Mouse (Mus musculus): Measurements from ENCODE around the gene Fgfr2. TPM values are rescaled to one million over a fixed set of nuclear protein-coding genes. Genes with fewer than 3 reads are reported as not detected.
"Not testable (repeated sequence)": the region's sequence is repeated elsewhere in the genome, so short reads cannot be mapped to it uniquely, and the experiment has no call there.

Gene Fgfr2
- total RNA-seq, 2 experiments from 2014 or later: 35.8 to 40.8 TPM

GRCm38 (mm10) chr7:131187996-131188395, 1935.2 kb downstream of the Fgfr2 start:
- intact Hi-C loops (cut with DNase I): no loop called here
- no peak for DNase-seq

- no peak for DNase-seq
- intact Hi-C loops (cut with DNase I): no loop called here
Measured at GRCm38 (mm10) chr7:131187047-131187446, 1936.1 kb downstream of the Fgfr2 start.

GRCm38 (mm10) chr7:131184339-131184738, 1938.8 kb downstream of the Fgfr2 start:
- DNase-seq: no peak
- intact Hi-C loops (cut with DNase I): no loop called here

- DNase-seq: peak; percentile 54
- intact Hi-C loops (cut with DNase I): no loop called here
Measured at GRCm38 (mm10) chr7:131182685-131183084, 1940.5 kb downstream of the Fgfr2 start.

- DNase-seq: peak; percentile 23
- intact Hi-C loops (cut with DNase I): no loop called here
Measured at GRCm38 (mm10) chr7:131174121-131174520, 1949.0 kb downstream of the Fgfr2 start, which contains the start of gene 5430419D17Rik. Gene 5430419D17Rik, plus strand, starts transcription at chr7:131174402.

- DNase-seq: no peak
- intact Hi-C loops (cut with DNase I): no loop called here
Measured at GRCm38 (mm10) chr7:131169099-131169498, 1954.1 kb downstream of the Fgfr2 start.

GRCm38 (mm10) chr7:131167771-131168170, 1955.4 kb downstream of the Fgfr2 start:
- DNase-seq: no peak
- intact Hi-C loops (cut with DNase I): no loop called here

GRCm38 (mm10) chr7:131162251-131162650, 1960.9 kb downstream of the Fgfr2 start:
- DNase-seq: no peak
- intact Hi-C loops (cut with DNase I): no loop called here

GRCm38 (mm10) chr7:131153044-131153443, 1970.1 kb downstream of the Fgfr2 start:
- intact Hi-C loops (cut with DNase I): no loop called here
- DNase-seq: no peak

GRCm38 (mm10) chr7:131150179-131150578, 1973.0 kb downstream of the Fgfr2 start:
- no peak for DNase-seq
- intact Hi-C loops (cut with DNase I): no loop called here

- no peak for DNase-seq
- intact Hi-C loops (cut with DNase I): no loop called here
Measured at GRCm38 (mm10) chr7:131146214-131146613, 1976.9 kb downstream of the Fgfr2 start, which contains the start of gene 4933402N03Rik. Gene 4933402N03Rik, minus strand, starts transcription at chr7:131146314.

- peak; percentile 9 for DNase-seq
- intact Hi-C loops (cut with DNase I): no loop called here
Measured at GRCm38 (mm10) chr7:131133181-131133580, 1990.0 kb downstream of the Fgfr2 start.

GRCm38 (mm10) chr7:131130021-131130420, 1993.1 kb downstream of the Fgfr2 start:
- DNase-seq: no peak
- intact Hi-C loops (cut with DNase I): no loop called here

- no peak for DNase-seq
- intact Hi-C loops (cut with DNase I): no loop called here
Measured at GRCm38 (mm10) chr7:131122210-131122807, 2000.8 kb downstream of the Fgfr2 start.

- intact Hi-C loops (cut with DNase I): loop anchor here (10.0 kb wide), 1 partner anchor 230 kb away; no protein-coding TSS in a partner anchor
- DNase-seq: no peak
Measured at GRCm38 (mm10) chr7:131114434-131114833, 2008.7 kb downstream of the Fgfr2 start.

GRCm38 (mm10) chr7:131113676-131114075, 2009.5 kb downstream of the Fgfr2 start:
- intact Hi-C loops (cut with DNase I): loop anchor here (10.0 kb wide), 1 partner anchor 231 kb away; no protein-coding TSS in a partner anchor
- peak; percentile 25 for DNase-seq

GRCm38 (mm10) chr7:131112486-131112885, 2010.7 kb downstream of the Fgfr2 start:
- intact Hi-C loops (cut with DNase I): loop anchor here (10.0 kb wide), 1 partner anchor 232 kb away; no protein-coding TSS in a partner anchor
- peak; percentile 60 for DNase-seq

- DNase-seq; intact Hi-C loops (cut with DNase I): not testable (repeated sequence)
Measured at GRCm38 (mm10) chr7:131082403-131082802, 2040.7 kb downstream of the Fgfr2 start.

GRCm38 (mm10) chr7:131075956-131076355, 2047.2 kb downstream of the Fgfr2 start:
- DNase-seq: peak; percentile 43
- intact Hi-C loops (cut with DNase I): no loop called here

- intact Hi-C loops (cut with DNase I); DNase-seq: not testable (repeated sequence)
Measured at GRCm38 (mm10) chr7:131074098-131074497, 2049.1 kb downstream of the Fgfr2 start.

- intact Hi-C loops (cut with DNase I); DNase-seq: not testable (repeated sequence)
Measured at GRCm38 (mm10) chr7:131073476-131073875, 2049.7 kb downstream of the Fgfr2 start.

GRCm38 (mm10) chr7:131068191-131068590, 2055.0 kb downstream of the Fgfr2 start:
- intact Hi-C loops (cut with DNase I): not testable (repeated sequence)
- peak; percentile 34 for DNase-seq

Measured in left cerebral cortex, postnatal 4 days (tissue).